Mouse (Mus musculus): ENCODE measurements around the gene Jmjd1c. TPM values are rescaled to one million over a fixed set of nuclear protein-coding genes. Genes with fewer than 3 reads are reported as not detected.

Gene Jmjd1c
- polyA plus RNA-seq, 1 experiment from 2014 or later = 40.8 TPM

DNA sequence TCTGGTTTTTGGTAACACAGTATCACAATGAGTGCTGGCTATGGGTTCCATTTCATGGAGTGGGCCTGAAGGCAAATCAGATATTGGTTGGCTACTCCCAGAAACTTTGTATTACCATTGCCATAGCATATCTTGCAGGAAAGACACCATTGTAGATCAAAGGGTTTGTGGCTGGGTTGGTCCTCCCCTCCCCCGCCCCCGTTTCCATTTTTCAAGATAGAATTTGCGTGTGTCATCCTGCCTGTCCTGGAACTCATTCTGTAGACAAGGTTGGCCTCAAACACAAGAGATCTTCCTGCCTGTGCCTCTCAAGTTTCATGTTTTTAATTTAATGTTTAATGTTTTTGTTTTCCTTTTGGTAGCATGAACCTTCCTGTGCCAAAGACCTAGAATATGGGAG lies 98.1 kb downstream of the Jmjd1c start:
- whole genome bisulfite sequencing = 89% methylated on average over 3 of the region's 3 CpGs
- ATAC-seq (replicated peaks; ENCODE audit: low FRiP score, low read depth) = no peak
- DNase-seq (ENCODE audit: low spot score) = no peak

DNA sequence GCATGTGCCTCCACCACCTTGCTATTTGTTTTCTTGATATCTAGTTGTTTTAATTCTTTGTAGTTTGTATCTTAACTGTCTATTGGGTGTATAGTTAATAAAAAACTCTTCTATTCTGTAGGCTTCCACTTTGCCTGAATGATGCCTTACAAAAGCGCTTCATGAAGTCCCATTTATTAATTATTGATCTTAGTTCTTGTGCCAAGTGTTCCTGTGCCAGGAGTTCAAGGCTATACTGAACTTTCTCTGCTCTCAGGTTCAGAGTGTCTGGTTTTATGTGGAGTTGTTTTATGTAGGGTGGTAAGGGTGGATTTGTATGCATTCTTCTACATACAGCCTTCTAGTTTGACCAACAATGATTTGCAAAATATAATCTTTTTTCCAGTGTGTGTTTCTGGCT lies 99.7 kb downstream of the Jmjd1c start:
- 91% methylated on average over 1 of the region's 1 CpGs for WGBS
- Histone ChIP-seq H3K27ac (no peak overlapping the region), H3K4me2 (ENCODE audit: low read length) (no peak overlapping the region)

More for the DNA sequence above, 98.1 kb downstream of the Jmjd1c start:
- Histone ChIP-seq H3K27ac (no peak overlapping the region), H3K4me3 (replicated peaks; ENCODE audit: low read depth, low read length) (no peak overlapping the region), H3K9me3 (replicated peaks; ENCODE audit: low read length) (no peaks in the 10 kb centered on the region), H3K36me3 (ENCODE audit: insufficient read depth, low read length) (no peaks in the 10 kb centered on the region), H3K9ac (ENCODE audit: low read depth, low read length) (no peak overlapping the region), H3K27me3 (ENCODE audit: insufficient read depth, low read length) (no peaks in the 10 kb centered on the region), H3K4me2 (ENCODE audit: low read length) (no peak overlapping the region), H3K4me1 (replicated peaks; ENCODE audit: insufficient read depth, low read length) (no peaks in the 10 kb centered on the region)
- TF ChIP-seq CTCF (IDR thresholded peaks at IDR 0.05; ENCODE audit: low read depth) = no peak

DNA sequence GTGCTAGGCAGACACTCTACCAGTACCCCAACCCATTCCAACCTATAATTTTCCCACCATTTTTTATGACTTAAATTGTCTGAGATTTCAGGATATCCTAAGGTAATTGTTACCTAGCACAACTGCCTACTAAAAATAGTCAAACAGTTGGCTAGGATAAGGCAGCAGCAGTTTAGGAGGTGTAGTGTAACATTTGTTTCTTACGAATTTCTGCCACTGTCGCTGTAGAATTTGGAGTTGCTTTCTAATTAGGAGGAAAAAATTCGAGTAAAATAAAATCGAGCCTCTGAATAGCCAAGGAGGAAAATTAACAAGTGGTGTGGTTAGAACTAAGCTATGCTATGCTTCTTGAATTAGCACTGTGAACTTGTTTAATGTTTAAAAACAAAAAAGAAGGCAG lies 101.3 kb downstream of the Jmjd1c start:
- Histone ChIP-seq H3K9ac (ENCODE audit: low read depth, low read length) (no peak overlapping the region), H3K36me3 (ENCODE audit: insufficient read depth, low read length) (no peaks in the 10 kb centered on the region), H3K4me2 (ENCODE audit: low read length) (no peak overlapping the region), H3K4me1 (replicated peaks; ENCODE audit: insufficient read depth, low read length) (no peaks in the 10 kb centered on the region), H3K27me3 (ENCODE audit: insufficient read depth, low read length) (no peaks in the 10 kb centered on the region), H3K9me3 (replicated peaks; ENCODE audit: low read length) (no peaks in the 10 kb centered on the region), H3K4me3 (replicated peaks; ENCODE audit: low read depth, low read length) (no peak overlapping the region), H3K27ac (no peak overlapping the region)
- no peak for TF ChIP-seq CTCF (IDR thresholded peaks at IDR 0.05; ENCODE audit: low read depth)
- ATAC-seq (replicated peaks; ENCODE audit: low FRiP score, low read depth) (no peak), DNase-seq (ENCODE audit: low spot score) (no peak)
- WGBS = 68% methylated on average over 4 of the region's 4 CpGs

More for the DNA sequence above, 99.7 kb downstream of the Jmjd1c start:
- TF ChIP-seq CTCF (IDR thresholded peaks at IDR 0.05; ENCODE audit: low read depth) = no peak
- H3K9me3 ChIP-seq (replicated peaks; ENCODE audit: low read length) = no peaks in the 10 kb centered on the region
- no peaks in the 10 kb centered on the region for H3K36me3 ChIP-seq (ENCODE audit: insufficient read depth, low read length)
- H3K4me3 ChIP-seq (replicated peaks; ENCODE audit: low read depth, low read length) = no peak overlapping the region
- no peak for ATAC-seq (replicated peaks; ENCODE audit: low FRiP score, low read depth)
- no peaks in the 10 kb centered on the region for H3K27me3 ChIP-seq (ENCODE audit: insufficient read depth, low read length)
- no peak for DNase-seq (ENCODE audit: low spot score)
- H3K9ac ChIP-seq (ENCODE audit: low read depth, low read length) = no peak overlapping the region
- no peaks in the 10 kb centered on the region for H3K4me1 ChIP-seq (replicated peaks; ENCODE audit: insufficient read depth, low read length)

DNA sequence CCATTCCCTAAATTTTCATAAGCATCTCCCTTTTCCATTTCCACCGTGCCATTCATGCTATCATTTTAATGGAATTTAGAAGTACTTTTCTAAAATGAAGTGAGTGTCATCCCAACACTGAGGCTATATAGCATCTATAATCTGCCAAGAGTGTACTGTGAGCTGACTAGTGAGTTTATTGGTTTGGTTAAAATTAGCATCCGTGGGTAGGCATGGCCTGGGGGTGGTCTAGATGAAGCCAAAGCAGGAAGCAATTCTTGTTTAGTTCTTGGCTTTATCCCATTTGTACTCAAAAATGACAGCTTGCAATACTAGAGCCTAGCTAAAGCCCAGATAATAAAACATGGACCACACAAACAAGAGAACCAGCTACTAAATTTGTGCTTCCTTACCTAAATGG lies 101.9 kb downstream of the Jmjd1c start:
- Histone ChIP-seq H3K36me3 (ENCODE audit: insufficient read depth, low read length) (no peaks in the 10 kb centered on the region), H3K27ac (no peak overlapping the region), H3K4me2 (ENCODE audit: low read length) (no peak overlapping the region), H3K9me3 (replicated peaks; ENCODE audit: low read length) (no peaks in the 10 kb centered on the region), H3K4me1 (replicated peaks; ENCODE audit: insufficient read depth, low read length) (no peaks in the 10 kb centered on the region), H3K27me3 (ENCODE audit: insufficient read depth, low read length) (no peaks in the 10 kb centered on the region), H3K9ac (ENCODE audit: low read depth, low read length) (no peak overlapping the region), H3K4me3 (replicated peaks; ENCODE audit: low read depth, low read length) (no peak overlapping the region)
- no peak for ATAC-seq (replicated peaks; ENCODE audit: low FRiP score, low read depth)
- 56% methylated on average over 2 of the region's 2 CpGs for WGBS
- no peak for TF ChIP-seq CTCF (IDR thresholded peaks at IDR 0.05; ENCODE audit: low read depth)
- no peak for DNase-seq (ENCODE audit: low spot score)

DNA sequence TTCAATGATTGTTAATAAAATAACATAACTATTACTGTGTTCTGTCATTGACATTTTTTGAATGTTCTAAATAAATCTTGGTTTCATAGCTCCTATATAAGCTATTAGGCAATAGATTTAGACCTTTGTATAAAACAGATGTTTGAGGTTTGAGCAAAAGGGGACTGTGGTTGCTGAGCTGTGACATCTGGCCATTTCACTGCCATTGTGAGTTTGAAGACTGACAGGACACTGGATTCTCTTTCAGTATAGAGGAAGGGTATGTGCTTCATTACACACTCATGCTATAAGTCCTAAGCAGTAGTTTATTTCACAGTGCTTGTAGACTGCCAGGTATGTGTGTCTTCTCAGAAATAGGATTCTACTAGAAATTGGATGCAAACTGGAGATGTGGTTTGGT lies 105.8 kb downstream of the Jmjd1c start:
- TF ChIP-seq CTCF (IDR thresholded peaks at IDR 0.05; ENCODE audit: low read depth) = no peak
- Histone ChIP-seq H3K9me3 (replicated peaks; ENCODE audit: low read length) (no peaks in the 10 kb centered on the region), H3K36me3 (ENCODE audit: insufficient read depth, low read length) (no peaks in the 10 kb centered on the region), H3K9ac (ENCODE audit: low read depth, low read length) (no peak overlapping the region), H3K27me3 (ENCODE audit: insufficient read depth, low read length) (no peaks in the 10 kb centered on the region), H3K4me2 (ENCODE audit: low read length) (no peak overlapping the region), H3K4me3 (replicated peaks; ENCODE audit: low read depth, low read length) (no peak overlapping the region), H3K27ac (no peak overlapping the region), H3K4me1 (replicated peaks; ENCODE audit: insufficient read depth, low read length) (peaks cover 3% of the 10 kb centered on the region; the same call in 1 of the 2 replicates)
- ATAC-seq (replicated peaks; ENCODE audit: low FRiP score, low read depth) = no peak
- no peak for DNase-seq (ENCODE audit: low spot score)

DNA sequence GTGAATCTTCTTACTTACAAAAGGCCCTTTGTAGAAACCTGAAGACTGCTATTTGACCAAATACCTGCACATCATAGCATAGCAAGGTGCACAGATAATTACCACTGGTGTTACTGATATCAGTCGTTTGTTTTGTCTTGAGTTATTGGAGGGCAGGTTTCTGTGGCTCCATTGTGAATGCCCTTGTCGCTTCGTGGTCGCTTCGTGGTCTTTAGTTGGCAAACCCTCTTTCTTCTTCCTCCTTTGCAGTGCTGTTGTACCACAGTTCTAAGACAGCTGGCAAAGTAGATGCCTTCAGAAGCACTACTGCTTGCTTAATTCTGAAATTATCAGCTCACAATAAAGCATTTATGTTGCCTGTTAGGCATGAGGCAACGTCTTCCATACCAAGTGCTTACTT lies 106.5 kb downstream of the Jmjd1c start:
- no peaks in the 10 kb centered on the region for H3K27me3 ChIP-seq (ENCODE audit: insufficient read depth, low read length)
- H3K36me3 ChIP-seq (ENCODE audit: insufficient read depth, low read length) = no peaks in the 10 kb centered on the region
- H3K9me3 ChIP-seq (replicated peaks; ENCODE audit: low read length) = no peaks in the 10 kb centered on the region
- H3K4me2 ChIP-seq (ENCODE audit: low read length) = no peak overlapping the region
- H3K4me3 ChIP-seq (replicated peaks; ENCODE audit: low read depth, low read length) = no peak overlapping the region
- ATAC-seq (replicated peaks; ENCODE audit: low FRiP score, low read depth) (no peak), DNase-seq (ENCODE audit: low spot score) (no peak)
- TF ChIP-seq CTCF (IDR thresholded peaks at IDR 0.05; ENCODE audit: low read depth) = no peak
- H3K4me1 ChIP-seq (replicated peaks; ENCODE audit: insufficient read depth, low read length) = peaks cover 3% of the 10 kb centered on the region; the same call in 1 of the 2 replicates
- no peak overlapping the region for H3K27ac ChIP-seq
- H3K9ac ChIP-seq (ENCODE audit: low read depth, low read length) = no peak overlapping the region
- WGBS = 79% methylated on average over 6 of the region's 6 CpGs
